Mouse (Mus musculus) Muller cell, postnatal 12 days (primary cell): ENCODE results near the gene Obsl1.

ENCODE experiments used
- DNase-seq: peaks from one replicate; pipeline ENCODE4 v3.0.0-alpha.2; 2015; ENCODE audit errors: inconsistent ontology term

The Obsl1 gene

GRCm38 (mm10) chr1:75487405-75488161 is 18.7 kb downstream of the Obsl1 start:
- DNase-seq: peak; percentile 93

DNA sequence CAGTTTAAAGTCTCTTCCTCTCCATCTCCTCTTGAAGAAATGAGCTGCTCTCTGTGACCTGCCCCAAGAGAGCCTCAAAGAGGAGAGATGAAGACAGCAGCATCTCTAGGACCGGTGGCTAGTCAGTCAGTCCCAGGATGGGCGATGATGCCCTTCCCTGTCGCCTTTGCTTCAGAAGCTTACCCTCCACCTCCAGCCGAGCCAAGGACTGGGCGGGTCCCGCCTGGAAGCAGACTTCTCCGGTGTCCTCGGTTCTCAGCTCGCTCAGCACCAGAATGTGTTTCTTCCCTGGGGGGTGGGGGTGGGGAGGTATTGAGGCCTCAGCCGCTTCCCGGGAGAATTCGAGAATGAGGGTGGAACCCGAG is 19.2 kb downstream of the Obsl1 start:
- DNase-seq: no peak

DNA sequence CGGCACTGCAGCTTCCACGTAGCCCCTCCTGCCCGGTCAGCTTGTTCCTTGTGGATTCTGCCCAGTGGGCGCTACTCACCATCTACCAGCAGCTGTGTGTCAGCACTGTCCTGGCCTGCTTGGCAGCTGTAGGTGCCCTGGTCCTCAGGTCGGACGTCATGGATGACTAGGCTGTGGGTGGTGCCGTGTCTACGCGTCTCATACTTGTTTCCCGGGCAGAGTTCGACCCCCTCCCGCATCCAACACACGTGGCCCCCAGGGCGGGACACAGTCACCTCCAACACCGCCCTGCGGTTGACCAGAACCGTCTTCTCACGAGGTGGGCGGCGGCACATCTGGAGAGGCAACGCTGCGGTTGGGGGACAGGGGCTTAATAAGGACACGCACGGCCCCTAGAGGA is 19.7 kb downstream of the Obsl1 start:
- DNase-seq: no peak

GRCm38 (mm10) chr1:75480735-75481134 is 25.5 kb downstream of the Obsl1 start:
- no peak for DNase-seq

GRCm38 (mm10) chr1:75480036-75480435 is 26.2 kb downstream of the Obsl1 start:
- no peak for DNase-seq

- DNase-seq: no peak
These were observed 26.6 kb downstream of the Obsl1 start for GRCm38 (mm10) chr1:75479635-75479989.

GRCm38 (mm10) chr1:75478916-75479634 is 27.2 kb downstream of the Obsl1 start, which contains the start of the genes Chpf and Tmem198:
Gene Chpf (minus strand): TSS chr1:75479307.
Gene Tmem198 (plus strand): TSS chr1:75479532.
- peak; percentile 99 for DNase-seq

DNA sequence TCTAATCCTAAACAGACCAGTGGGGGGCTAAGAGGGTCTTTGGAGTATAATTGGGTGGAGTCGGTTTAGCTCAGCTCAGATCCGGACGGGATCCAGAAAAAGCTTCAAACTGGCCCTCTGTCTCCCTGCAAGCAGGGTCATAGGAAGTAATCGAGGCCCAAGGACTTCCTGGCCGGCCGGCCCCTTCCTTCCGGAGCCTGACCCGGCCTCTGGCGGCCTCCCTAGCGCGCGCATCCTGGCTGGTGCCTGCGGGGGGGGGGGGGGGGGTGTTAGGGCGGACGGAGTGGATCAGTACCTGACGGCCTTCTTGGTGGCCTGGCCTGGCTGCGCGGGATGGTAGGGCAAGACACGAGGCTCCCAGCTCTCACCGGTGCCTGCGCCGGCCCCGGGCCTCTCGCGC is 27.8 kb downstream of the Obsl1 start:
- no peak for DNase-seq

GRCm38 (mm10) chr1:75477966-75478290 is 28.3 kb downstream of the Obsl1 start:
- no peak for DNase-seq

- peak; percentile 82 for DNase-seq
These were observed 28.8 kb downstream of the Obsl1 start for GRCm38 (mm10) chr1:75477264-75477965.

DNA sequence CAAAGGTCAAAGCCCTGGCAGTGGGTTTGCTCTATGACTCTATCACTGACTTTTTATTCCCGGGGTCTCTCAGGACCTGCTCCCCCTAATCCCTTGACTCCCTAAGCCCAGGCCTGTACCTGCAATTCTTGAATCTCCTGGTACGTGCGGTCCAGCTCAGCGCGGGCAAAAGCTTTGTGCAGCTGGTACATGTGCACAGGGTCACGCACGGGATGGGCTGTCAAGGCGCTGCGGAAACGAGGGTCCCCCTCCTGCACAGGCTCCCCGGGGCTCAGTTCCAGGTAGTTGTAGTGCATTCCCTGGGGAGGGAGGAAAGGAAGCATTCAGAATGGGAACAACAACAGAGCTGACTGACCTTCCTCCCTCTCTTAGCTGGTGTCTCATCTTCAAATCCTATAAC is 29.8 kb downstream of the Obsl1 start:
- DNase-seq: no peak

DNA sequence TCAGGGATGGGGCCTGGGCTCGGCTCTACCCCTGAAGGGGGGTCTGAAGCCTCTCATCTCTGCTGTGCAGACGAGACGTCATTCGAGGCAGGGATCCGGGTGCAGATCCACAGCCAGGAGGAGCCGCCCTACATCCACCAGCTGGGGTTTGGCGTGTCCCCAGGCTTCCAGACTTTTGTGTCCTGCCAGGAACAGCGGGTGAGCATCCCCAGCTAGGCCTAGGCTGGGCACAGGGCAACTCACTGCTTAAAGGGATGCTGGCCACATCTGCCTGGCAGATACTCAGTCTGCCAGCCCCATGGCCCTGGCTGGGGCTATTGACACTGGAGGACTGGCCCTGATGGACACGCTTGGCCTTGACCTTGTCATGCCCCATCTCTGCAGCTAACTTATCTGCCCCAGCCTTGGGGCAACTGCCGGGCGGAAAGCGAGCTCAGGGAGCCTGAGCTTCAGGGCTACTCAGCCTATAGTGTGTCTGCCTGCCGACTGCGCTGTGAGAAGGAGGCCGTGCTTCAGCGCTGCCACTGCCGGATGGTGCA is 36.9 kb downstream of the Obsl1 start:
- DNase-seq: no peak

- DNase-seq: peak; percentile 64
These were observed 38.9 kb downstream of the Obsl1 start for GRCm38 (mm10) chr1:75467215-75467927.

DNA sequence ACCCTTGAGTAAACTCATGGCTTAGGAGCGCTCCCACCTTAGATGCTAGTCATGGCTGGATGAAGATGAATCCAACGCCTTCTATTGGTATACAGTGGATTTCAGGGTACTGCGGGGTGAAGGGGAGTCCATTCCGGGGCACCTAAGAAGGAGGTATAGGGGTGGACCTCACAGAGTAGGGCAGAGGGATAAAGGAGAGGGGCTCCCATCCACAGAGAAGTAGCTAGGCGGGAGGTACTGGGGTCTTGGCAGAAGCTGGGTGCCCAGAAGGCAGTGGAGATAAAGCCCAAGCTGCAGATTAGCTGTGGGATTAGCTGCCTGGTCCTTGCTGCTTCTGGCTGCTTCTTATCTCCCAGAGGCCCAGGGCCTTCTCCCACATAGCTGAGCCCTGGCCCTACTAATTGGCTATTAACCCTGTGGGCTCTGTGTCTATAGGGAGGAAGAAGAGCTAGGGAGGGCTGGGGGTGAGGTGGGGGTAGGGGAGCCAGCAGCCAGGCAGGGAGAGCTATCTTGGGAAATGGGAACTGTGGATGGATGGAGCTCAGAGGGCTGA is 42.5 kb downstream of the Obsl1 start:
- no peak for DNase-seq

DNA sequence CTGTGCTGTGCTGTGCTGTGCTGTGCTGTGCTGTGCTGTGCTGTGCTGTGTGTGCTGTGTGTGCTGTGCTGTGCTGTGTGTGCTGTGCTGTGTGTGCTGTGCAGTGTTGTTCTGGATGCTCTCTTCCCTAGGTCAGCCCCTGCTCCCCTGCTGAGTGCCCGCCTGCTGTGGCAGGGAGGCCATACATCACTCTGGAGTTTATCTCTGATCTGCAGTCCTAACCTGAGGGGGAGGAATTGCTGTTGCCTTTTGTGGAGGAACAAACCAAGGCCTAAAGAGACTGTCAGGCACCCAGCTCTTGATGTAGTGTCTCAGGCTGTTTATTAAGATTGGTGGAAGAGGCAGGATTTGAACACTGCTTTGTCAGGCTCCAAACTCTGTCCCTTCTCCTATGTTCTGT is 43.6 kb downstream of the Obsl1 start:
- no peak for DNase-seq

- no peak for DNase-seq
These were observed 46.0 kb downstream of the Obsl1 start for GRCm38 (mm10) chr1:75460297-75460696.

DNA sequence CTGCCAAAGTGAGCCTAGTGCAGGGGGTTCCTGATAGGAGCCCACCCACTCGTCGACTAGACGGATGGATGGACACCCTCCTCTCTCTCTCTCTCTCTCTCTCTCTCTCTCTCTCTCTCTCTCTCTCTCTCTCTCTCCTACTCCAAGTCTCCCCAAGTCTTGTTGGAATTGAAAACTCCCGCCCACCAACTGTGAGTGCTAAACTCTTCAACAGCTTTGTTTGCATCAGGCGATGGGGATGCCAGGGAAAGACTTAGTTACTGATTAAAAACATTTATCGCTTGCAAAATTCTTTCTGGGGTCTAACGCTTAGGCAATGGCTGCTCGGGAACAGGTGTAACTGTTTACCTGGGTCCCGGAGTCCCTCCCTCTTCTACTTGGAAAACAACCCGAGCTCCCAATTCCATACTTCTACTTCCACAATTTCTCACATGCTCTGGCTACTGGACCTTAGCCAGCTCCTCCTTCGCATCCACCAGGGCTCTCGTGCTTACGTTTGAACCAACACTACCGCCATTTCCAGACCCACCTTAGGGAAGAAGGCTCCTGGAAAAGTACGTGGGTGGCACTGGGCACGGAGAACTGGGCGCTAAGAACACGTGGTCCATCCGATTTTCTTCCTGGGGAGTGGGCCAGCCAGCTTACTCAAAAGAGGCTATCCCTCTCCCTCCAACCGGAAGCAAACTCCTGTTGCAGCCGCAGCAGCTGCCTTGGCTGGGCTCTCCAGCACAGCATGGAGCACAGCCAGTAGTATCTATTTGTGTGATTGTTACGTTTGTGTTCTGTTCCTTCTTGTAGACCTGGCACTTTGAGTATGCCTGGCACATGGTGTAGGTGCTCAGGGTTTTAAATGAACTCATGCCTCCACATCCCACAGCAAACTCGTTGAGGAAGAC is 47.2 kb downstream of the Obsl1 start:
- no peak for DNase-seq

GRCm38 (mm10) chr1:75458025-75458788 is 48.0 kb downstream of the Obsl1 start:
- peak; percentile 62 for DNase-seq

DNA sequence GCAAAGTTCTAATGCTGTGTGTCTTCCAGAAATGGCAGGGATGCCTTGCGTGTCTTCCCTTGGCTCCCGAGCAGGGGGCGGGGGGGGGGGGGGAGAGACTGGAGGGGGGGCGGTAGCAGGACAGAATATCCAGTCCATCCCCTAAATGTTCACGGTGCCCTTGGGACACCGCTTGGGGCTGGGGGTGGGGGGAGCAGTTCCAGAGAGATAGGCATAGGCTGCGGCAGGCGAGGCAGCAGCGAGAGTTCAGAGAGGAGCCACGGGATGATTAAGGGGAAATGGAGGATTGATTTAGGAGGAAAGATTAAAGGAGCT is 48.6 kb downstream of the Obsl1 start:
- DNase-seq: no peak
